Mouse (Mus musculus) hindbrain, embryonic 14.5 days (tissue): Measurements from ENCODE around the gene Atp1a2. TPM values are rescaled to one million over a fixed set of nuclear protein-coding genes. Genes with fewer than 3 reads are reported as not detected.

Experiments
- ATAC-seq: fragments of 200-750 bp; cut with Nextera tagmentation; 2 replicates; pipeline ENCODE4 v1.8.0; 2017; ENCODE audit warnings: moderate number of reproducible peaks, mild to moderate bottlenecking, moderate TSS enrichment, moderate library complexity; ENCODE audit not compliant: low FRiP score
- DNase-seq: peaks from one replicate; pipeline ENCODE4 v3.0.0-alpha.2; 2015; ENCODE audit warnings: low spot score
- H3K27ac ChIP-seq: fragments of 300-500 bp; sonication (generic); 2 replicates; pipeline ENCODE4 v1.5.1; 2014; ENCODE audit warnings: mild to moderate bottlenecking, moderate library complexity
- H3K27me3 ChIP-seq: fragments of 300-500 bp; sonication (generic); 2 replicates; pipeline ENCODE4 v1.6.1; 2014; ENCODE audit warnings: mild to moderate bottlenecking, low read length, mixed read lengths; ENCODE audit not compliant: control insufficient read depth, insufficient read depth
- H3K36me3 ChIP-seq: fragments of 300-500 bp; sonication (generic); replicated peaks from 2 replicates; pipeline ENCODE4 v1.6.1; 2014; ENCODE audit not compliant: control insufficient read depth, insufficient read depth
- H3K4me1 ChIP-seq: fragments of 300-500 bp; sonication (generic); replicated peaks from 2 replicates; pipeline ENCODE4 v1.6.1; 2014; ENCODE audit warnings: antibody characterized with exemption, low read length, mixed read lengths; ENCODE audit not compliant: control insufficient read depth, insufficient read depth
- H3K4me2 ChIP-seq: fragments of 300-500 bp; sonication (generic); replicated peaks from 2 replicates; pipeline ENCODE4 v1.6.1; 2014; ENCODE audit warnings: mild to moderate bottlenecking, moderate library complexity
- H3K4me3 ChIP-seq: fragments of 300-500 bp; sonication (generic); replicated peaks from 2 replicates; pipeline ENCODE4 v1.5.1; 2014; ENCODE audit warnings: mild to moderate bottlenecking, low read length
- H3K9ac ChIP-seq: fragments of 300-500 bp; sonication (generic); 2 replicates; pipeline ENCODE4 v1.6.1; 2014
- H3K9me3 ChIP-seq: fragments of 300-500 bp; sonication (generic); 2 replicates; pipeline ENCODE4 v1.6.1; 2016; ENCODE audit warnings: low read length; ENCODE audit not compliant: control insufficient read depth
- WGBS: fragments of 180-500 bp; shearing (Covaris S2); extraction: QIAGEN DNeasy Blood & Tissue Kit; methylation state at CpG from one replicate; pipeline ENCODE4 v1.1.7; 2014; 5-methylcytosine and 5-hydroxymethylcytosine counted together
- polyA plus RNA-seq: library from polyadenylated mRNA; unstranded; fragments of >200 nt; fragmentation: Nextera tagmentation; extraction: Ambion mirVana; gene quantifications from 2 replicates; pipeline ENCODE4 v1.2.1, GENCODE M21; 2014

Atp1a2 gene
- polyA plus RNA-seq, 1 experiment from 2014 or later = 29.5 TPM

DNA sequence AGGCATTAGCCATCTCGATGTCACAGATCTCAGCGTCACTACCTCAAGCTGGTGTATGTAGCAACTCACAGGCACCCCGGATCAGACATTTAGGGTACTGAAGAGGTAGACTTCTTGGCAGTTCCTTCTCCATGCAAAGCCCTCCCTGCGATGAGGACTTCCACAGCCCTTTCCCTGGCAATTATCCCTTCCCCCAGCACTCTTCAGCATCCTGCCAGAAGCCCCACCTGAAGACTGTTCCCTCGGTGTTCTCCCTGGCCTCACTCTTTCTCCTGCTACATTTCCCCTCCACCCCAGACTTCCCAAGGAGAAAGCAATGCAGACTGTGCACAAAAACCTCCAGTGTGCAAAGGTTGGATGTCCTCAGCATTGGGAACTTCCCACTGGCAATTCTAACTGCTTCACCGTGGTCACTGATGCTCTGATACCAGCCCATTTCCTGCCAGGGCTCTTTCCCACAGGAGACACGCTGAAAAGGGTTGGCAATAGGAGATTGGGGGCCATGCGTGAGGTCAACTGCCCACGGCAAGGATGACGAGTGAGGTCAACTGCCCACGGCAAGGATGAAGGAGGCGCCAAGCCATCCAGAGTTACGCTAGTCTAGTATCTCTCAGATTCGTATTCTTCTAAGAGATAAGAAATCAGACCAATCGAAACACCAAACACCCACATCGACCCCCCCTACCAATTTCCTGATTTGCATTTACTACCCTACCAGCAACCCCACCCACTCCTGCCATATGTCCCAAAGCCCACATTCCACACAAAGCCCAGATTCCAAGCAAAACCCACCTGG is 29.5 kb upstream of the Atp1a2 start:
- Histone ChIP-seq H3K4me1 (peaks cover 7% of the 10 kb centered on the region), H3K27me3 (peaks cover 8% of the 10 kb centered on the region; the same call in 1 of the 2 replicates), H3K4me2 (no peak overlapping the region), H3K9me3 (no peaks in the 10 kb centered on the region), H3K4me3 (no peak overlapping the region), H3K36me3 (no peaks in the 10 kb centered on the region), H3K27ac (no peak overlapping the region), H3K9ac (no peak overlapping the region)
- ATAC-seq (no peak), DNase-seq (no peak)
- 91% methylated on average over 16 of the region's 16 CpGs for WGBS

DNA sequence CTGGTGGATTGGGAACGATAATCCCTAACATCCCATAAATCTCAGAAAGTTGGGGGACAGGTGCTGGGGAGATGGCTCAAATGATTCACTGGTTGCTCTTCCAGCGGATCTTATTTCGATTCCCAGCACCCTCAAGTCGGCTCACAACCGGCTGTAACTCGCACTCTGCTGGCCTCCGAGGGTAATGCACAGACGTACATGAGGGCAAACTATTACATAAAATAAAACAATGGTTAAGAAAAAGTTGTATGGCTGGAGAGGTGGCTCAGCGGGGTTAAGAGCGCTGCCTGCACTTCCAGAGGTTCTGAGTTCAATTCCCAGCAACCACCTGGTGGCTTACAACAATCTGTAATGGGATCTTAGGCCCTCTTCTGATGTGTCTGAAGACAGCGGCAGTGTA is 28.8 kb upstream of the Atp1a2 start:
- Histone ChIP-seq H3K27ac (no peak overlapping the region), H3K4me1 (peaks cover 7% of the 10 kb centered on the region), H3K4me2 (peak overlapping the region; percentile 57), H3K36me3 (no peaks in the 10 kb centered on the region), H3K4me3 (peak overlapping the region; percentile 34), H3K9ac (peak overlapping the region; percentile 43), H3K27me3 (peaks cover 8% of the 10 kb centered on the region; the same call in 1 of the 2 replicates), H3K9me3 (no peaks in the 10 kb centered on the region)
- 59% methylated on average over 11 of the region's 11 CpGs for WGBS
- no peak for DNase-seq
- ATAC-seq = no peak

DNA sequence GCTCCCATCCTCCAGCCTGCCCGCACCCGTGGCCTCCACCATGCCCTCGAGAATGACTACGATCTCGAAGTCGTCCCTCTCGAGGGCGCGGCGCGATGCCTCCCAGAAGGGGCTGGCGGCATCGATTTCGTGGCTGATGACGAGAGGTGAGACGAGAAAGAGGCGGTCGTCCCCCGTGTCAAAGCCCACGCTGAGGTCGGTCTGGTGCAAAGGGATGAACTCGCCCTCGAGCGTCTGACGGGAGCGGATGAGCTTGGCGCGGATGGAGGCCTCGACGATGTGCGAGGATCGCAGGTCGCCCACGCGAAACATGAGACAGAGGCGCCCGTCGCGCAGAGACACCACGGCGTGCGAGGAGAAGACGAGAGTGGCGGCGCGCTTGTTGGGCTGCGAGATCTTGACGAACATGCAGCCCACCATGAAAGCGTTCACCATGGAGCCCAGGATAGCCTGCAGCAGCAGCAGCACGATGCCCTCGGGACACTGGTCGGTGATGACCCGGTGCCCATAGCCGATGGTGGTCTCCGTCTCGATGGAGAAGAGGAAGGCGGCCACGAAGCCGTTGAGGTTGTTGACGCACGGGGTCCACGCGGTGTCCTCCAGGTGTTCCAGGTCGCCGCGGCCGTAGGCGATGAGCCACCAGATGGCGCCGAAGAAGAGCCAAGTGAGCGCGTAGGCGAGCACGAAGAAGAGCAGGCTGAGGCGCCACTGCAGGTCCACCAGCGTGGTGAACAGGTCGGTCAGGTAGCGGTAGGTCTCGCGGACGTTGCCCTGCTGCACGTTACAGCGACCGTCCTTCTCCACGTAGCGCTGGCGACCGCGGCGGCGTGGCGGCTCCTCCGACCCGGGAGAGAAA is 28.0 kb upstream of the Atp1a2 start:
- Histone ChIP-seq H3K4me1 (peaks cover 7% of the 10 kb centered on the region), H3K4me3 (peak overlapping the region; percentile 34), H3K27me3 (peaks cover 8% of the 10 kb centered on the region; the same call in 1 of the 2 replicates), H3K4me2 (peak overlapping the region; percentile 57), H3K36me3 (no peaks in the 10 kb centered on the region), H3K9ac (peak overlapping the region; percentile 43), H3K9me3 (no peaks in the 10 kb centered on the region), H3K27ac (no peak overlapping the region)
- ATAC-seq (peak; percentile 79), DNase-seq (peak; percentile 69)
- WGBS = 20% methylated on average over 94 of the region's 94 CpGs

DNA sequence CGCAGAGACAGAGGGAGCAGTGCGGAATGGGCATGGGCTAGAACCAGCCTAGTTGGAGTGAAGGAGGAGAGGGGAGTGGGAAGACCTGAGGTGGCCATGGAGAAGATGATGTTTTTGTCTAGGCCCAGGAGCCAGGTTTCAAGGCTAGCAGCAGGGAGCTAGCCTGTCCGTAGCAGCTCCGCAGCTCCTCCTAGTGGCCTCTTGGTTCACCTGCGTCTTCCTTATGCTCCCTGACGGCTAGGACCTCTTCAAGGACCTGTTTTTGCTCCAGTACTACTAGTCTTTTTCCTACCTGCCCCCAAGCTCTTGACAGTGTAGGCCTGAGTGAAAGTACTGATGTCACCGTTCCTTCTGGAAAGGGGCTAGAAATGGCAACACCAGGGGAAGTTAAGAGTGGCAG is 26.9 kb upstream of the Atp1a2 start:
- H3K9ac ChIP-seq = no peak overlapping the region
- no peak overlapping the region for H3K27ac ChIP-seq

DNA sequence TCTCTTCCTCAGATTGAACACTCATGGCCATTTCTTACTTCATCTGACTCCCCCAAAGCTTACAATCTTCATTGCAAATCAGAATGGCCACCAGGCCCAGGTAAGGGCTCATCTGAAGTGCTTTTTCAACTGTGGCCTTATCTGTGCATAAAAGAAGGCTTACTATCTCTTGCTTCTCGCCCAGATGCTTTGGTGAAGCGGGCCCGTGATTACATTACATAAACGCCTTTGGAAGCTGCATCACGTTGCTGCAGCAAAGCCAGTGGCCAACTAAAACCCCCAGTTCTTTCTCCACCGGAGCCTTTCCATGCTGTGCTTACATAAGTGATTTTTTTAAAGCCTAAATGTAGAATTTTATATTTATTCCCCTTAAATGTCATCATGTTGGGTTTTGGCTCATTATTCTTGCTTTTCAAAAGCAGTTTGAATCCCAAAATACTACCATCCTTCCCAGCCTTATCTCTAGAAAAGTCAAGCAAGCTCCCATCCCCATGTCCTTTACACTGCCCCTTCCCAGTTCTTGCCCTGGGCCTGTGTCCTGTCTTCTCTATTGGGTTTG is 26.0 kb upstream of the Atp1a2 start:
- WGBS = 65% methylated on average over 6 of the region's 6 CpGs
- Histone ChIP-seq H3K9ac (no peak overlapping the region), H3K27me3 (peaks cover 8% of the 10 kb centered on the region; the same call in 1 of the 2 replicates), H3K27ac (no peak overlapping the region), H3K4me1 (peaks cover 6% of the 10 kb centered on the region; the same call in 1 of the 2 replicates), H3K4me3 (no peak overlapping the region), H3K9me3 (no peaks in the 10 kb centered on the region), H3K4me2 (no peak overlapping the region), H3K36me3 (no peaks in the 10 kb centered on the region)
- DNase-seq (no peak), ATAC-seq (no peak)

More for the DNA sequence above, 26.9 kb upstream of the Atp1a2 start:
- Histone ChIP-seq H3K4me1 (peaks cover 6% of the 10 kb centered on the region), H3K36me3 (no peaks in the 10 kb centered on the region), H3K4me2 (no peak overlapping the region), H3K9me3 (no peaks in the 10 kb centered on the region), H3K27me3 (peaks cover 8% of the 10 kb centered on the region; the same call in 1 of the 2 replicates), H3K4me3 (no peak overlapping the region)
- ATAC-seq = no peak
- DNase-seq = peak; percentile 86
- WGBS = 11% methylated on average over 7 of the region's 7 CpGs

DNA sequence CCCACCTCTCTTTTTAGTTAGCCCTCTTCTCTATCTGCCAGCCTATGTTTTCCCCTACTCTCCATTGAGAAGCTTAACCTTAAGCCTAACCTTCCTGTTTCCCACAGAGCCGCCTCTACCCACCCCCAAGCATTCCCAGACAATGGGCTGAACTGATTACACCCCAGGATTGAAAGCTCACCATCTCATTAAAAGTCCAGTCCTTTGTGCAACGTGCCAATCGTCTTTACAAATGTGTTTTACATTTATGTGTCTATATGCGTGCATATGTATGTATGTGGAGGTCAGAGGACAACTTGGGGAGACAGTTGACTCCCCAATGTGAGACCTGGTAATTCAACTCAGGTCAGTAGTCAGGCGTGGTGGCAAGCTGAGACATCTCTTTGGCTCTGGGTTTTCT is 25.4 kb upstream of the Atp1a2 start:
- H3K4me1 ChIP-seq = 0 out of 2 replicates have a peak, but pooled peaks cover 9% of the 10 kb centered on the region
- H3K27me3 ChIP-seq = peaks cover 8% of the 10 kb centered on the region; the same call in 1 of the 2 replicates
- no peak overlapping the region for H3K9ac ChIP-seq
- H3K36me3 ChIP-seq = 0 out of 2 replicates have a peak, but pooled peaks cover 5% of the 10 kb centered on the region
- H3K4me3 ChIP-seq = no peak overlapping the region
- no peak overlapping the region for H3K27ac ChIP-seq
- H3K4me2 ChIP-seq = no peak overlapping the region
- ATAC-seq (no peak), DNase-seq (no peak)
- 18% methylated on average over 5 of the region's 5 CpGs for WGBS
- H3K9me3 ChIP-seq = no peaks in the 10 kb centered on the region

DNA sequence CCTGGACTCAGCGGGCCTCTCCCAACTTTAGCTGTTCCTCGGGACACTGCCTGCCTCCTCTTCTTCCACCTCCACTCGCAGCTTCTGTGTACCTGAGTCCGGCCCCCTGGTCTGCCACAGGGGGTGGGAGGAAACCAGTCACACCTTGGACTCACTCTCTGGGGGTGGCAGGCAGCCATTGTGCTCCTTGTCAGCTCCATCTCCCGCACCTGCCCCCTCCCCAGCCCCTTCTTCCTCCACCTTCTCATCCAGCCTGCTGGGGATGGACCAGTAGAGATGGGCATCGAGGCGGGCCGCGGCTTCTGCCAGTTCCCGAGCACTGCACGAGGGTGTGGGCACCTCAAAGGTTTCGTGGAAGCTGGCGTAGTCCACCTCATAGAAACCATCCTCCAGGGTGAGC is 24.9 kb upstream of the Atp1a2 start:
- no peak for DNase-seq

DNA sequence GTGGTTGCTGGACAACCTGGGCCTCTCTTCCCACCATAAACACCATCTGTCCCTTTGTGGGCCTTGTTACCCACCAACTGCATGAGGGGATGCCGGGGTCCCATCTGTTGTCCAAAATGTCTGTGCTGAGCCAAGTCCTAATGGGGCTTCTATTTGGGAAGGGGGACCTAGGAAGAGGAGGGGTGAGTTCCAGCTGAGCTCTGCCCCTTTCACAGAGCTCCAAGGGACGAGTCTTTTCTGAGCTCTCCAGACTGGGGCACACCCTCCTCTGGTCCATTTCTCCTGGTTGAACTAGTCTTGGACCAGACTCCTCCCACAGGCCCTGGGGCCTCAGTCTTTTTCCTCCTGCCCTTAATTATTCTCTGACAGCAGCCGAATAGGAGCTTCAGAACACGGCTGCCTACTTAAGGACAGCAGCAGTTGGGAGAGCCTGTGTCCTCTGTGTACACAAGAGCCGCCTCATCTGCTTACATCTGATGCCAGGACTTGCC is 22.1 kb upstream of the Atp1a2 start:
- Histone ChIP-seq H3K27ac (no peak overlapping the region), H3K9ac (no peak overlapping the region), H3K9me3 (no peaks in the 10 kb centered on the region), H3K27me3 (no peaks in the 10 kb centered on the region), H3K4me3 (no peak overlapping the region), H3K4me2 (no peak overlapping the region), H3K36me3 (0 out of 2 replicates have a peak, but pooled peaks cover 8% of the 10 kb centered on the region), H3K4me1 (peaks cover 13% of the 10 kb centered on the region; the same call in 1 of the 2 replicates)
- 14% methylated on average over 5 of the region's 5 CpGs for WGBS
- DNase-seq (no peak), ATAC-seq (peak; percentile 39; the same call in 1 of the 2 replicates)

More for the DNA sequence above, 24.9 kb upstream of the Atp1a2 start:
- H3K27ac ChIP-seq = no peak overlapping the region
- no peak overlapping the region for H3K4me3 ChIP-seq
- no peak for ATAC-seq
- no peak overlapping the region for H3K4me2 ChIP-seq
- 60% methylated on average over 13 of the region's 13 CpGs for WGBS
- H3K9ac ChIP-seq = peak overlapping the region; percentile 20; the same call in 1 of the 2 replicates
- no peaks in the 10 kb centered on the region for H3K9me3 ChIP-seq
- peaks cover 8% of the 10 kb centered on the region; the same call in 1 of the 2 replicates for H3K27me3 ChIP-seq
- 0 out of 2 replicates have a peak, but pooled peaks cover 9% of the 10 kb centered on the region for H3K4me1 ChIP-seq
- 0 out of 2 replicates have a peak, but pooled peaks cover 6% of the 10 kb centered on the region for H3K36me3 ChIP-seq
